Mouse (Mus musculus) heart, embryonic 14.5 days (tissue): ENCODE measurements around the gene Rhbg. TPM values are rescaled to one million over a fixed set of nuclear protein-coding genes. Genes with fewer than 3 reads are reported as not detected.

Experiments used
- ATAC-seq: fragments of 200-750 bp; cut with Nextera tagmentation; 2 replicates; pipeline ENCODE4 v1.8.0; 2017; ENCODE audit warnings: low read depth, moderate TSS enrichment; ENCODE audit not compliant: insufficient number of reproducible peaks, insufficient read depth, low FRiP score
- H3K27ac ChIP-seq, 2 experiments: fragments of 200-500 bp in 1 of 2; fragments of 300-500 bp in 1 of 2; sonication (generic) in 1 of 2; replicated peaks in 1 of 2; 2 replicates each; pipeline ENCODE4 v1.5.1; 2012 to 2014; ENCODE audit warnings: low read depth in 2 of 2, low read length in 2 of 2, control low read depth in 1 of 2, mild to moderate bottlenecking in 1 of 2, mixed read lengths in 1 of 2; ENCODE audit not compliant: control insufficient read depth in 1 of 2, insufficient read depth in 1 of 2
- H3K27me3 ChIP-seq: fragments of 300-500 bp; sonication (generic); 2 replicates; pipeline ENCODE4 v1.6.1; 2014; ENCODE audit warnings: mild to moderate bottlenecking, low read length, control low read depth; ENCODE audit not compliant: control insufficient read depth, insufficient read depth
- H3K36me3 ChIP-seq: fragments of 300-500 bp; sonication (generic); 2 replicates; pipeline ENCODE4 v1.6.1; 2014; ENCODE audit warnings: mild to moderate bottlenecking, control low read depth, low read length, mixed read lengths; ENCODE audit not compliant: control insufficient read depth, insufficient read depth
- H3K4me1 ChIP-seq, 2 experiments: fragments of 200-500 bp in 1 of 2; fragments of 300-500 bp in 1 of 2; sonication (generic) in 1 of 2; 2 replicates each; pipeline ENCODE4 v1.6.1; 2012 to 2014; ENCODE audit warnings: low read length in 2 of 2, control low read depth in 1 of 2, mixed read lengths in 1 of 2; ENCODE audit not compliant: control insufficient read depth in 2 of 2, insufficient read depth in 2 of 2
- H3K4me2 ChIP-seq: fragments of 300-500 bp; sonication (generic); 2 replicates; pipeline ENCODE4 v1.6.1; 2014; ENCODE audit warnings: mild to moderate bottlenecking, low read length
- H3K4me3 ChIP-seq, 2 experiments: fragments of 200-500 bp in 1 of 2; fragments of 300-500 bp in 1 of 2; sonication (generic) in 1 of 2; 2 replicates each; pipeline ENCODE4 v1.5.1; 2012 to 2014; ENCODE audit warnings: low read length in 2 of 2, mild to moderate bottlenecking in 2 of 2, control low read depth in 1 of 2, low read depth in 1 of 2, moderate library complexity in 1 of 2; ENCODE audit not compliant: control insufficient read depth in 1 of 2, insufficient read depth in 1 of 2
- H3K9ac ChIP-seq: fragments of 300-500 bp; sonication (generic); 2 replicates; pipeline ENCODE4 v1.6.1; 2014; ENCODE audit warnings: mild to moderate bottlenecking, low read length
- H3K9me3 ChIP-seq: fragments of 300-500 bp; sonication (generic); 2 replicates; pipeline ENCODE4 v1.6.1; 2016; ENCODE audit warnings: low read length, control low read depth; ENCODE audit not compliant: control insufficient read depth
- WGBS: fragments of 180-500 bp; shearing (Covaris S2); extraction: QIAGEN DNeasy Blood & Tissue Kit; methylation state at CpG from one replicate; pipeline ENCODE4 v1.1.7; 2014; 5-methylcytosine and 5-hydroxymethylcytosine counted together
- polyA plus RNA-seq: library from polyadenylated mRNA; unstranded; fragments of >200 nt; fragmentation: Nextera tagmentation; extraction: Ambion mirVana; gene quantifications from 2 replicates; pipeline ENCODE4 v1.2.1, GENCODE M21; 2014

Rhbg gene
- polyA plus RNA-seq, 1 experiment from 2014 or later, result not detected

DNA sequence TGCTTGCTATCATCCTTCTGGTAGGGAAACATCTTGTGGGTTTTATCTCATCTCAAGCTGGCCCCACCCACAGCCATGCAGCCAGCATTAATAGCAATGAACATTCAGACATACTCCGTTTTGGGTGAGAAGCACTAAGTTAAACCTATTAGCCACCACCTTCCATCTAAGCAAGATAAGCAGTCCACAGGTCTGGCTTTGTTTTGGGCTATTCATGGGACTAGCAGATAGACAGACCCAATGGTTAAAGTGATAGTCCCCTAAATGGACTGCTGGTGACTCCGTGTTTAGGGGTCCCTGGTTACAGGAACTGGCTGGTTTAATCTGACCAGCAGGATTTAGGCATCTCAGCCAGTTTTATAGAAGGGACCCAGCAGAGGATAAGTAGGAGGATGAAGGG lies 41.5 kb downstream of the Rhbg start:
- H3K4me1 ChIP-seq, result peaks cover 0 to 9% of the 10 kb centered on the region in 2 experiments; a peak in 2 of 4 replicates
- 7% methylated on average over 2 of the region's 2 CpGs for WGBS
- H3K4me2 ChIP-seq, result no peak overlapping the region
- no peaks in the 10 kb centered on the region for H3K9me3 ChIP-seq
- H3K27me3 ChIP-seq, result peaks cover 99% of the 10 kb centered on the region
- no peak overlapping the region for H3K27ac ChIP-seq
- H3K9ac ChIP-seq, result no peak overlapping the region
- ATAC-seq, result no peak
- H3K36me3 ChIP-seq, result no peaks in the 10 kb centered on the region
- no peak overlapping the region for H3K4me3 ChIP-seq

DNA sequence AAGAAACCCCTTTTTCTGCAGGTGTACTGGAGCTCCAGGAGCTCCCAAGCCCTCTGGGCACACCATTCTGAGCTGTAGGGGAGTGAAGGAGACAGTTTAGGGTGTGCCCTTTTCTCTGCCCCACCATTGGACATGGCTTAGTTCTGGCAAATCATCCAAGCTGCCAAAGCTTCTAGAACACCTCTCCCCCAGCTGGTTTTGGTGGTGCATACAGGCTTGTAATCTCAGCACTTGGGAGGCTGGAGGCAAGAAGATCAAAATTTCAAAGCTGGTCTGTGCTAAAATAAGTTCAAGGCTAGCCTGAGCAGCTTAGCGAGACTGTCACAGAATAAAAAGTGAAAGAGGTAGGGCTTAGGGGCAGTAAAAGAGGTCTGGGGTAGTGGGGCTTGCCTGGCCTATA lies 42.2 kb downstream of the Rhbg start:
- Histone ChIP-seq H3K27ac (no peak overlapping the region), H3K9ac (no peak overlapping the region), H3K4me2 (no peak overlapping the region), H3K4me3 (no peak overlapping the region), H3K9me3 (no peaks in the 10 kb centered on the region), H3K27me3 (peaks cover 100% of the 10 kb centered on the region), H3K36me3 (no peaks in the 10 kb centered on the region), H3K4me1 (peaks cover 0 to 9% of the 10 kb centered on the region in 2 experiments; a peak in 2 of 4 replicates)
- 9% methylated on average over 1 of the region's 1 CpGs for WGBS
- ATAC-seq, result no peak

DNA sequence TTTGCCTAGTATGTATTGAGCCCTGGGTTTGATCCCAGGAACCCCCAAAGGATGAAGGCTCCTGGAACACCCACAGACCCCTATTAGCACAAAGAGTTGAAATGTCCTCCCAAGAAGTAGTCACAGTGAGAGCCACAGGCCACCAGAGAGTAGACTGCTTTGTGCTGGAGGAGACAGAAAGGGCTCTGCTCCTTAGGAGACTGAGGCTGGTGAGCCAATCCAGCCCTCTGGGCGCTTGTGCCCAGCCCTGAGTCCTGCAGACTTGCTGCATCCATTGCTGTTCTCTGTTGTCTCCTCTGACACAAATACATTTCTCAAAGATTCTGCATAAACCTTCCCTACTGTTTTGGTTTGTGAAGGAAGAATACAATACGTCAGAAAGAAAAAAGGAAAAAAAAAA lies 43.6 kb downstream of the Rhbg start:
- Histone ChIP-seq H3K27me3 (peaks cover 100% of the 10 kb centered on the region), H3K4me3 (no peak overlapping the region), H3K27ac (no peak overlapping the region), H3K9me3 (no peaks in the 10 kb centered on the region), H3K36me3 (no peaks in the 10 kb centered on the region), H3K4me2 (no peak overlapping the region), H3K9ac (no peak overlapping the region), H3K4me1 (peaks cover 0 to 9% of the 10 kb centered on the region in 2 experiments; a peak in 2 of 4 replicates)
- no peak for ATAC-seq
- WGBS, result 14% methylated on average over 2 of the region's 2 CpGs

DNA sequence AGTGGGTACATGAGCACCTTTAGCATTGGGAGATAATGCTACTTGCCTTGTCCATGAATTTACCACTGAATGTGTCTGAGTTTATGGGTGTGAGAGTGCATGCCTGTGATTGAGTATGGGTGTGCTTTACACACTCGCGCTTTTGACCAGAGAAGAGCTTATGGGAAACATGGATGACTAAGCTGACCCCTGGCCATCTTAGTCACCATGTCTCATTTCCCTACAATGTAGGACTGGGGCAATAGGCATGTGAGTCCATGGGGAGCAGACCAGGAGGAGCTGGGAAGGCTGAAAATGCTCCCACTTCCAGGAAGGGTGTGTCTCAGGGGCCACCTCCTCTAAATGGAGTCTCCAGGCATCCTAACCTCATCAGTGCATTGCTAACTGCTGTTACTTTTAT lies 44.4 kb downstream of the Rhbg start:
- H3K4me2 ChIP-seq, result no peak overlapping the region
- no peak overlapping the region for H3K9ac ChIP-seq
- peaks cover 100% of the 10 kb centered on the region for H3K27me3 ChIP-seq
- H3K4me3 ChIP-seq, result no peak overlapping the region
- no peak overlapping the region for H3K27ac ChIP-seq
- no peaks in the 10 kb centered on the region for H3K9me3 ChIP-seq
- ATAC-seq, result no peak
- H3K36me3 ChIP-seq, result no peaks in the 10 kb centered on the region
- WGBS, result 25% methylated on average over 2 of the region's 2 CpGs
- H3K4me1 ChIP-seq, result peaks cover 0 to 9% of the 10 kb centered on the region in 2 experiments; a peak in 2 of 4 replicates

DNA sequence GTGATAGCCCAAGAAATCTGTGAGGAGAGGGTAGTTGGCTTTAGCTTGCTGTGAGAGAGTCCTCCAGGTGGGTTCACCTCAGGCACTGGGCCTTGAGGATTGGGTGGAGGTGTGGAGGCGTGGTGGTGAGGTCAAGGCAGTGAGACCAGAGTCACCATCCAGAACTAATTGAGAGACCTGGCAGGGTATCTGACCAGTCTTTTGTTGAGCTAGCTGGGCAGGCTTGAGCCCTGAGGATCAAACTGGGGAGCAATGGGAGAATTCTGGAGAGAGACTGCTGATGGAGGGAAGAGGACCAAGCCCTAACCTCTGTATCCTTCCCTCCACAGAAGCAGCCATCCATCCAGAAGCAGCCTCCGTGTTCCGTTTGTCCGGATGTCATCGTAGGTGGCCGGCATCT lies 45.2 kb downstream of the Rhbg start:
- Histone ChIP-seq H3K27ac (no peak overlapping the region), H3K36me3 (no peaks in the 10 kb centered on the region), H3K9ac (no peak overlapping the region), H3K27me3 (peaks cover 100% of the 10 kb centered on the region), H3K4me1 (peaks cover 0 to 2% of the 10 kb centered on the region in 2 experiments; a peak in 2 of 4 replicates), H3K4me3 (no peak overlapping the region), H3K9me3 (no peaks in the 10 kb centered on the region), H3K4me2 (no peak overlapping the region)
- 5% methylated on average over 6 of the region's 6 CpGs for WGBS
- no peak for ATAC-seq

DNA sequence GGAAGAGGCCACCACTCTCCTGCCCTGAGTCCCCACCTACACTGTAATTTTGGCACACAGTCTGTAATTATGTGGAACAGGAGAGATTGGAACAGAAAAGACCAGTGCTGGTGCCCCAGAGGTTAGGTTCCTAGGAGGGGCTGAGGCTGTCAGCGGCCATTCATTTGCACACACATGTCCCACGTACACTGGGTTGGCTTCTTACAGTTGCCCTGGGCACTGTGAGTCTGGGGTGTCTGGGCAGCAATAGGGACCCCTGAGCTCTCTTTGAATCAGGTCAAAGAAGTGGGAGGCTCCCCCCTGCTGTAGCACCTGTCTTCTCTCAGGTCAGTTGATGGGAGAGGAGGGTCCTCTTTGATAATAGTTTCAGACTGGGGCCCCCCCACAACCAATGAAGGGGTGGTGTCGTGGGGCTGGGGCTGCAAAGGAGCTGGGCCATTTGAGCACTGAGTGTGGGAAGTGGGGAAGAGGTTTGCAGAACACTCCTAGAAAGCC lies 46.2 kb downstream of the Rhbg start:
- Histone ChIP-seq H3K4me3 (no peak overlapping the region), H3K9ac (no peak overlapping the region), H3K9me3 (no peaks in the 10 kb centered on the region), H3K27me3 (peaks cover 100% of the 10 kb centered on the region), H3K27ac (no peak overlapping the region), H3K36me3 (no peaks in the 10 kb centered on the region), H3K4me1 (no peaks in the 10 kb centered on the region), H3K4me2 (no peak overlapping the region)
- no peak for ATAC-seq
- WGBS, result 9% methylated on average over 3 of the region's 3 CpGs

DNA sequence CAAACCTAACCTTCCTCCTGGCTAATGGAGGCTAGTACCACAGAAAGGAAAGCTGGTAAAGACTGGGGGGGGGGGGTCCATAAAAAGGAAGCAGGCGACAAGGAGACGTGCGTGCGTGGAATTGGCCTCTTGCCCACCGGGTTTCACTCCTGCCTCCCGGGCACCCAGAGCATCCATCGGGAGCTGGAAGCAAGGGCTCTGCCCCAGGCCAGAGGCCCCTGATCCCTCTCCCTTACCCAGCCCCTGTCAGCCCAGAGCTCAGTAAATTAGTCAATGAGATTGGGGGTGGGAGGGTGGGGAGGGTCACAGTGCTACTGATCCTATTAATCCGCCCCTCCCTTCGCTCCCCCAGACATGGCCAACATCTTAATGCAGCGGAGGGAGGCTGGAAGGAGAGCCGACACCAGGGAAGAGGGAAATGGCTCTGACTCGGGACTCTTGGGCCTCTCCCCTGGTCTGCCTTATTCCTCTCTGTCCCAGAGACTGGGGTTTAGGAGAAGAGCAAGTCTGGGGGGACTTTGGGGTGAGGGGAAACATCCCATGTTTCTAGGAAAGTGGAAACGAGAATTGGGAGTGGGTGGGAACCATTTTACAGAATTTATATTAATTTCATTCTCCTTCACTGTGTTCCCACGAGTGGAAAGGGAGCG lies 46.9 kb downstream of the Rhbg start:
- 8% methylated on average over 11 of the region's 15 CpGs for WGBS
- ATAC-seq, result no peak

DNA sequence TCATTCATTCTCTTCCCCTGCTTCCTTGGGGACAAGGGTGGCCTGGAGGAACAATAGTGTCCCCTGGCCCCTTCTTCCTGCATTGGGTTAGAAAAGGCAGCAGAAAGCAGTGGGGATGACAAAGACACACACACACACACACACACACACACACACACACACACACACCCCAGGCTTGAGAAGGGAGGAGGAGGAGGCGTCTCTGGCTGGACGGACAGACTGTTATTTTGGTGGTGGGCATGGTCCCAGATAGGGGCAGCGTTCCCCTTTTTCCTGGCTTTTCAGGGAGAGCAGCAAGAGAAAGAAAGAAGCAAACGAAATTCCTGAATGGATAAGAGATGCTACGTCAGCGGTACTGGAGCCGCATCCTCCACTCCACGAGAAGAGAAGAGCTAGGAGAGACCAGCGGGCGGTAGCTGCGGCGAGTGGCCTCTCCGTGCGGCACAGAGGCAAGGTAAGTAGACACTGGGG lies 47.6 kb downstream of the Rhbg start:
- Histone ChIP-seq H3K4me2 (no peak overlapping the region), H3K4me1 (no peaks in the 10 kb centered on the region), H3K27me3 (peaks cover 100% of the 10 kb centered on the region), H3K9me3 (no peaks in the 10 kb centered on the region), H3K27ac (no peak overlapping the region), H3K4me3 (no peak overlapping the region), H3K9ac (no peak overlapping the region), H3K36me3 (no peaks in the 10 kb centered on the region)
- ATAC-seq, result no peak
- 1% methylated on average over 14 of the region's 14 CpGs for WGBS

More for the DNA sequence above, 46.9 kb downstream of the Rhbg start:
- no peak overlapping the region for H3K27ac ChIP-seq
- no peak overlapping the region for H3K4me2 ChIP-seq
- H3K36me3 ChIP-seq, result no peaks in the 10 kb centered on the region
- H3K27me3 ChIP-seq, result peaks cover 100% of the 10 kb centered on the region
- H3K9me3 ChIP-seq, result no peaks in the 10 kb centered on the region
- no peak overlapping the region for H3K9ac ChIP-seq
- H3K4me3 ChIP-seq, result no peak overlapping the region
- H3K4me1 ChIP-seq, result no peaks in the 10 kb centered on the region
